Mouse (Mus musculus) liver, embryonic 13.5 days (tissue): ENCODE data around the gene Gnb2. TPM values are rescaled to one million over a fixed set of nuclear protein-coding genes. Genes with fewer than 3 reads are reported as not detected.

Source experiments
- microRNA-seq: library from miRNA; unstranded; fragments of <30 nt; microRNA quantifications from one replicate; pipeline ENCODE4, GENCODE M21; 2016
- polyA plus RNA-seq: library from polyadenylated mRNA; unstranded; fragments of >200 nt; fragmentation: Nextera tagmentation; extraction: Ambion mirVana; gene quantifications from 2 replicates; pipeline ENCODE4 v1.2.1, GENCODE M21; 2015

Gene Gnb2
- polyA plus RNA-seq, 1 experiment from 2014 or later = 159 TPM

Small RNA genes lying within 50 kb of the gene (microRNA-seq; reads per million reads assigned to microRNA genes)
- gene Mir6418 = not detected

Other genes with a start within 250 kb of the Gnb2 start
- gene Ache, start 246.0 kb downstream of the Gnb2 start, polyA plus RNA-seq = 15.9 and 16.6 TPM in 2 replicates
- gene Ufsp1, start 238.9 kb downstream of the Gnb2 start, polyA plus RNA-seq = 8.4 TPM in 2 replicates
- 86.7 and 102 TPM in 2 replicates for gene Srrt, start 225.8 kb downstream of the Gnb2 start, polyA plus RNA-seq
- gene Trip6, start 219.1 kb downstream of the Gnb2 start, polyA plus RNA-seq = 10.1 and 10.6 TPM in 2 replicates
- 2.8 and 3.2 TPM in 2 replicates for gene Slc12a9, start 199.9 kb downstream of the Gnb2 start, polyA plus RNA-seq
- 5.6 and 8.1 TPM in 2 replicates for gene Ephb4, start 183.4 kb downstream of the Gnb2 start, polyA plus RNA-seq
- 0.12 and 0.16 TPM in 2 replicates for gene Zan, start 56.4 kb downstream of the Gnb2 start, polyA plus RNA-seq
- 45.7 and 46.1 TPM in 2 replicates for gene Pop7, start 31.0 kb downstream of the Gnb2 start, polyA plus RNA-seq
- gene Gigyf1, start 15.0 kb downstream of the Gnb2 start, polyA plus RNA-seq = 3.3 and 3.7 TPM in 2 replicates
- 0.96 and 1.2 TPM in 2 replicates for gene Epo, start 268 bp downstream of the Gnb2 start, polyA plus RNA-seq
- 0.14 and 0.16 TPM in 2 replicates for gene Actl6b, start 20.0 kb upstream of the Gnb2 start, polyA plus RNA-seq
- 41.5 and 45.7 TPM in 2 replicates for gene Tfr2, start 36.3 kb upstream of the Gnb2 start, polyA plus RNA-seq
- gene Mospd3, start 67.5 kb upstream of the Gnb2 start, polyA plus RNA-seq = 32.3 and 32.8 TPM in 2 replicates
- gene Pcolce, start 80.3 kb upstream of the Gnb2 start, polyA plus RNA-seq = 15.5 and 16.1 TPM in 2 replicates
- 0.08 TPM in 1 of 2 replicates, not detected in the other for gene Fbxo24, start 95.5 kb upstream of the Gnb2 start, polyA plus RNA-seq
- gene Lrch4, start 95.6 kb upstream of the Gnb2 start, polyA plus RNA-seq = 24.8 and 32.0 TPM in 2 replicates
- 3.4 and 4.1 TPM in 2 replicates for gene Gm20605, start 95.7 kb upstream of the Gnb2 start, polyA plus RNA-seq
- gene Sap25, start 107.8 kb upstream of the Gnb2 start, polyA plus RNA-seq = 2.8 and 3.4 TPM in 2 replicates
- 0.13 TPM in 1 of 2 replicates, not detected in the other for gene Irs3, start 112.2 kb upstream of the Gnb2 start, polyA plus RNA-seq
- gene Agfg2, start 151.2 kb upstream of the Gnb2 start, polyA plus RNA-seq = 32.1 and 37.8 TPM in 2 replicates
- gene Nyap1, start 208.1 kb upstream of the Gnb2 start, polyA plus RNA-seq = 0.17 and 0.19 TPM in 2 replicates
- 66.8 and 69.1 TPM in 2 replicates for gene Tsc22d4, start 212.2 kb upstream of the Gnb2 start, polyA plus RNA-seq
- 17.8 and 20.1 TPM in 2 replicates for gene Ppp1r35, start 245.3 kb upstream of the Gnb2 start, polyA plus RNA-seq